Mouse (Mus musculus) heart, postnatal 0 days (tissue): ENCODE measurements at regions not wholly inside any gene's neighbourhood (a gene's known extent, or its start where the extent isn't known, plus 50 kb on each side); places are given as distances from the start of the nearest gene placed in this dataset.

Experiments used
- CTCF ChIP-seq: IDR thresholded peaks from 2 replicates; pipeline ENCODE4 v1.5.1; 2016; ENCODE audit warnings: antibody characterized with exemption, control low read depth, low read depth
- EP300 ChIP-seq: IDR thresholded peaks from 2 replicates; pipeline ENCODE4 v1.6.1; 2016; ENCODE audit warnings: antibody characterized with exemption, low read depth

GRCm38 (mm10) chr13:52045349-52045748, 198.9 kb downstream of the Gadd45g start:
- TF ChIP-seq CTCF (no peak), EP300 (no peak)
